Mouse (Mus musculus): ENCODE measurements at regions not wholly inside any gene's neighbourhood (a gene's known extent, or its start where the extent isn't known, plus 50 kb on each side); places are given as distances from the start of the nearest gene placed in this dataset.

GRCm38 (mm10) chr17:64908671-64909070 lies 72.8 kb upstream of the 4930583I09Rik start:
- TF ChIP-seq POLR2A (IDR thresholded peaks at IDR 0.05; ENCODE audit: extremely low read depth, insufficient read depth, low read length) (no peak), CTCF (IDR thresholded peaks at IDR 0.05; ENCODE audit: low read depth, low read length) (no peak)
